Mouse (Mus musculus) spleen, postnatal 36 days (tissue): Measurements from ENCODE around the gene Samd9l.
"Not testable (repeated sequence)": the region's sequence is repeated elsewhere in the genome, so short reads cannot be mapped to it uniquely, and the experiment has no call there.

ENCODE experiments used
- DNase-seq, 2 experiments: peaks; one replicate each; pipeline ENCODE4 v3.0.0; 2022; ENCODE audit warnings: low spot score in 2 of 2, mixed read lengths in 1 of 2

Gene Samd9l

DNA sequence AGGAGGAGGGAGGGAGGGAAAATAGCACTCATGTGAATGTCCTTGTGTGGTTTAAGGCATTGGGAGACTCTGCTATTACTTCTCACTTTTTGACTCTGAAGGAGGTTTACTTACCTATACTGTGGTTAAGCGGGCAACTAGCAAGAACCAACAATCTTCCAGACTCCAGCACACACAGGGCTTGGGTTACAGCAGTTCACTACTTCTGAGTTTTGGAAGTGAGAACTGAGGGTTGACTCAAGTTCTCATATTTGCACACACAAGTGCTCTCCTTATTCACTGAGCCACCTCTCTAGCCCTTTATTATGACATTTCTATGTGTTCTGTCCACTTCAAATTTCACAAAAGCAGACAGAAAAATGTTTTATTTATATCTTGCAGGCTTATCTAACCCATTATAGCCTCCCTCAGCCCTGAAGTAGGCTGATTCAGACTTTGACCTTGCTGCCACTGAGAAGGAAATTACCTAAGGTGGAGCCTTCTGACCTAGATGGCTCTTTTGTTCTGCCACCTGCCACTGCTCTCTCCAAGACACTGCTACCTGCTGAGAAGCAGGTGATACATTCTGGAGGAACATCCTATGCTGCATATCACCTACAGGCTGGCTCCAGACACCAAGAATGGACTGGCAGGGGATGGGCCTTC lies 55.6 kb downstream of the Samd9l start:
- peak in 1 of 2 experiments; percentile 8 for DNase-seq

GRCm38 (mm10) chr6:3341479-3341878 lies 57.9 kb downstream of the Samd9l start:
- no peak for DNase-seq

GRCm38 (mm10) chr6:3340928-3341327 lies 58.4 kb downstream of the Samd9l start:
- DNase-seq, result not testable (repeated sequence)

DNA sequence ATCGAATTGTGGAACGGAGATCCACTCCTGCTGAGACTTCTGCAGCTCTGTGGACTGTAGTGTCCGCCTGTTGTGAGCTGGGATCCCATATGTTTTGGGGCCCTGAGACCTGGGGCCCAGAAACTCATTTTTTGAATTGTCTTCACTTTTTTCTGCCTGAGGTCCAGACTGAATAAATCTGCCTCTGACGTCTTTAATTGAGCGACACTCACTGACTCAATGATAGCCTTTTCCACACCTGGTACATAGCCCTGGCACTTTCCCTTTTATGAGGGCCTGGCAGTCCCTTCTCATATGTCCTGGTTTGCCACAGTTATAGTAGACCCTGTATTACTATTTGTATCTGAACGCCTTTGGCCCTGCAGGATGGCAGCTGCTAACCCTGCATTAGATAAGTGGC lies 60.2 kb downstream of the Samd9l start:
- not testable (repeated sequence) for DNase-seq
